Mouse (Mus musculus) right cerebral cortex, postnatal 36 days (tissue): ENCODE measurements around the gene Col4a3.

Experiments
- DNase-seq, 2 experiments: peaks; one replicate each; pipeline ENCODE4 v3.0.0; 2022; ENCODE audit warnings: low spot score in 2 of 2, mixed read lengths in 1 of 2

Gene Col4a3

GRCm38 (mm10) chr1:82605856-82606255, 19.1 kb downstream of the Col4a3 start:
- DNase-seq: no peak

DNA sequence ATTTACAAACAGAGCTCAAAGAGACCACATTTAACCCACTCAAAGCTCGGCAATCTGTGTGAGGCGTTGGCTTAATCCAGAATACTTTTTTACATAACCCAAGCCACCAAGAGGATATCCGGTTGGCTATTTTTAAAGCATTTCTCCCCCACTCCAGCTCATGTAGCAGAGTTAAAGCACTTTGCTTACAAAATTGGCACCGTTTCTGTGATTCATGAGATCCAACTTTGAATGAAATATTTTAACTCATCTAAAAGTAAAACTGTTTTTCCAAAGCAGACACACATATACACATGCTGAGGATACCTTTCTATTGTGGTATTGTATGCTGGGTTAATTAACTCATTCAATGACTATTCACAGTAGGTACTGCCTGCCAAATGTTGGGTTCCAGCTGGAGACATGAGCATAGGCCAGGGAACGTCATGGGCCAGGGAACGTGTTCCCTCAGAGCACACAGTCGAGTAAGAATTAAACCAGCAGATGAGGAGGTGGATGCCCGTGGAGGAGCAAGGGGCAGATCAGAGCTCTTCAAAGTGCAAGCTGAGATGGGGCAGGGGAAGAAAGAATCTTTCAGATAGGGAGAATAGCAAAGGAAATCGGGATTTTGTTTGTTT, 22.0 kb downstream of the Col4a3 start:
- DNase-seq: peak in 1 of 2 experiments; percentile 15

- DNase-seq: no peak
Measured at GRCm38 (mm10) chr1:82612061-82612660, 25.4 kb downstream of the Col4a3 start.

- DNase-seq: no peak
Measured at GRCm38 (mm10) chr1:82618001-82618400, 31.3 kb downstream of the Col4a3 start.

DNA sequence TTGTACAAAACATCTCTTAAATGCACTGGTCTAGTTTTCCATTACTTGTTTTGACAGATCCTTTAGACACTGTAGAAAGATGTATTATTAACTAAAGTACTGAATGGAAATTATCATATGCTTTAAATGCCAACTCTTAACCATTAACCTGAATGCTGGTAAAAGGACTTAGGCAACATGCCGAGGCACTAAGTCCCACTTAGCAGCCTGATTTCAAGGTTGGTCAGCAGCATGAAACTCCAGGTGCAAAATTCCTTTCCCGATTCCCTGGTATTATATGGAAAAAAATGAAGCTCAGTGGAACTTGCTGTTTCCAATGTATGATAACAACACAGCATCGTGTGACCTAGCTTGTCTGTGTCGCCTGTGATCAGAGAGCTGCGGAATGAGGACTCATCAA, 31.9 kb downstream of the Col4a3 start:
- DNase-seq: no peak

DNA sequence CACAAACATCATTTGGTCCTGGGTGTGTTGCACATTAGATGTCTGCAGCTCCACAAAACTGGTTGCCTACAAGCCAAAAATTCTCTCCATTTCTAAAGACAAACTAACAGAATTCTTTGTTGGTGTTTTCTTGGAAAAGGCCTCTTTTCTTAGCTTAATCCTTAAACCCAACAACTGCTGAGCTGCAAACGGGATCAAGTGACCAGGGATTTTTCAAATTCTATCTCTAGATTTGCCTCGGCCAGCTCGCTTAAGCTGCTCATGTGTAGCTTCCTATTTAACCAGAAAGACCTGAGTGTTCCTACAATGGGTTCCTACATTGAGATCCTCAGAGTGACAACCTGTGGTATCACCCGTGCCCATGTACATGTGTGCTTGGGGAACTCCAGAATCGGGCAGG, 33.3 kb downstream of the Col4a3 start:
- DNase-seq: no peak

DNA sequence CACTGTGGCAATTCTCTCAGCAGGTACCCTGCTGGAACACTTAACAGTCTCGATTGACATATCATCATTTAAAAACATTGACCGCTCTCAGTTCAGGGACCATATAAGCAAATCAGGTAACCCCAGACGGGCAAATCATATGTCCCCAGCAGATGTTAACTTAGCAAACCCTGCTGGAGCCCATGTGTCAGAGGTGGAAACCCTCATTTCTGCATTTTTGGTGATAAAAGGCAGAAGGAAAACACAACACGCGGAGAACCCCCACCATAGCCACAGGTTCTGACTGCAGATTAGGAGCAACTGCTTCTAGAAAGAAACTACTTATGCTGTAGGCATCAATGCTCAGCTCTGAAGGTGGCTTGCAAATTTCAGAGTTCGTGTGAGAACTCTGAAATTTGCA, 38.2 kb downstream of the Col4a3 start:
- no peak for DNase-seq

DNA sequence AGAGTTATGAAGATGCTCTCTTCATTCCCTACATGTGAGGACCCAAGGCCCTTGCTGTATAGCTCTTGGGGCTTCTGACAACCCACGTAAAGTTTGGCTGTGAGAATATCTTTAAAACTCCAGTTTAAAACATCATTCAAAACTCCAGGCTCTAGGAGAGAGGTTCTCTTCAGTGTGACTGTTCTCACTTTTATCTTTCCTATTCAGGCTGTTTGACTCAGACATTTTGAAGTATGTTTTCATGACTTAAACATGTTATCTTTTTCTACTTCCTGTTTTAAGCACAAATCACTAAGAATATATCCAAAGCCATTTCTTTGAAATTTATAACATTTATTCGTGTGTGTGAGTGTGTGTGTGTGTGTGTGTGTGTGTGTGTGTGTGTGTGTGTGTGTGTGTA, 38.8 kb downstream of the Col4a3 start:
- DNase-seq: no peak

DNA sequence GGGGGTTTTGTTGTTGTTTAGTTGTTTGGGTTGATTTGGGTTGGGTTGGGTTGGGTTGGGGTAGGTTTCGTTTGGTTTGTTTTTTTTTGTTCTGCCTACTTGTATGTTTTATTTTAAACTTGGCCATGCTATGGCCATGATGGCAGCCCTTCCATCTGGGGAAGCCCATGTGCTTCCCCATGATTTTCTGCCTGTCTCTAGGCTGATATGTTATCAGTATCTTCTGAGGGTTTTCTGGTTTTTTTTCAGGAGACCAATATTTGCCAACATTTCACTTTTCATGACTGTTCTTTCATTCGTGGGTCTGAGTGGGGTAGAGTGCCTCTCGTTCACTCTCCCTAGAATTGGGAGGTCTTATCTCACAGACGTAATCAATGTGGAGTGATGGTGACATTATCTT, 40.9 kb downstream of the Col4a3 start:
- no peak for DNase-seq

DNA sequence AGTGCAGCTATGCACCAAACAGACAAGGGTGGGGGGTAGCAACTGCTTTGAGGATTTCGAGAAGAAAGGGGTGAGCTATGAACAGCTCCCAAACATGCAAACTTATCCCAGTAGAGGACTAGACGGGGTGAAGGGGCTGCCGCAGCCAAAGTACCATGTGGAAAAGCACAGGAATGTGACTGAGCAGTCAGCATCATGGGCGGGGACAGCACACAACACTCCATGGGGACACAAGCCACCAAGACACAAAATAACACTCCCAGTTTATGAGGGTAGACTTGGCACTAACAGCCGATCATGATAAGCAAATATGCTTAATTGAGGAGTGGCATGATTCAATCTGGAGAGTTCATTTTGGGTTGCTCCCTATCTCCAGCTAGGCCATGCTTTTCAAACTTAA, 42.8 kb downstream of the Col4a3 start:
- DNase-seq: no peak

DNA sequence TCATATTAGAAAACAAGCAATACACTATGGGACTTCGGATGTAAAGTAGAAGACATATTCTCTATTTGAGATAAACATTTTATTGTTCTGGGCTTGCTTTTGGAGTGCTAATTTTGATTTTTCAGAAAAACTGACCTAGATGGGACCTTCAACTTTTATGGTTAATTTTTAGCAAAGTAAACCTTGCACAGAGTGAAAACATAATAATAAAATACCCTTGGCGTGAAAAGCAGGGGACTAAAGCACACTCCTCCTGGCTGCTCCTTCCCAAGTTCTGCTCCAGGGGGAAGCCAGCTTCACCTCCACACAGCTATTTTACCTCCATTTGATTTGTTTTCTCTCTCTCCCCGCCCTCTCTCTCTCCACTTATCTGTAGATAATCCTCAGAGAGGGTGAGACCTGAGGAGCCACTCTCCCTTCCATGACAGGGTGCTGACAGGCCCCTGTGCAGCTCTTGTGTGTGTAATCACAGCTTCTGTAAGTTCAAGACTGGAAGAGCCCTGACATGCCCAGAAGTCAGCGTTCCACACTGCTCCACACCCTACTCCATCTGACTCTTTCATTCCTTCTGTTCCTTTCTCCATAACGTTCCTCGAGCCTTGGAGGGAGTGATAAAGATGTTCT, 44.6 kb downstream of the Col4a3 start:
- no peak for DNase-seq

DNA sequence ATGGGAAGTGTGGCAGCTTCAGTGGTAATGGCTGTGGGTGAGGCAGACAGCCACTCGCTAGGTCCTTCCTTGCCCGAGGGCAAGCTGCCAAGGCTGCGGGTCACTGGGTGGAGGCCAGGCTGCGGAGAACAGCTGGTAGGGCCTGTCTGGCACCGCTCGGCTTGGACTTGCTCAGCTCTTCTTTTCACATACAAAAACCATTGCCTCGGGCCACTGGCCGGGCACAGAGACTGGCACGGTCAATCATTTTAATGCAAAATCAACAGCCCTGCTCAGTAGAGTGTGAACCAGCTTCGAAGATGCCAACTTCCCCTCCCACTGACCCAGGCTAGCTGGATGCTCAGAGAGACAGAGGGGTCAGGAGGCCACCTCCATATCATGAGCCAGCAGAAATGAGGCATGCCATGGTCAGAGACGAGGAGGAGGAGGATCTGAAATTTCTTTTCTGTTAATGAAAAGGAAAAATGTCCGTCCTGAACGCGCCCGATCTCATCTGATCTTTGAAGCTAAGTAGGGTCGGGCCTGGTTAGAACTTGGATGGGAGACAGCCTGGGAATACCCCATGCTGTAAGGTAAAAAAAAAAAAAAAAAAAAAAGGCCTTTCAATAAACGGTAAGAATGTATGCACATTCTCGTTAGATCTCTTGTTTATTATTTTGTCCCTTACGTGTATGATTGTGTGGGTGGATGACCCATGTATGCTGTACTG, 48.0 kb downstream of the Col4a3 start:
- peak in 1 of 2 experiments; percentile 11 for DNase-seq

GRCm38 (mm10) chr1:82635254-82635620, 48.5 kb downstream of the Col4a3 start:
- no peak for DNase-seq

DNA sequence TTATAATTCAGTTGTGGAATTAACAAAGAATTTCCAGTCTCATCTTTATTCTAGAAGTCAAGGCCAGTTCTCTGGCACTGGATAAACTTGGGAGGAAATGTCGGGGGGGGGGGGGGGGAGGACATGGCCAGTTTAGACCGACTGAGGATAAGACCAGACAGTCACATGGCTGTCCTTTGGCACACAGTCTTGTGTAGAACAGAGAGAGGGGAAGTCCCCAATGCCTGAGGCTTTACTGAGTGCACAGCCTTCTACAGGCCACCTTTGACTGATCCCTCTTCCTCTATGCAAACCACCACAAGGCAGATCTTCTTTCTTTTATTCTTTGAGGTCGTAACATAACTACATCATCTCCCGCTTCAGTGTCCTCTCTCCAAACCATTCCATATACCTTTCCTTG, 49.6 kb downstream of the Col4a3 start:
- DNase-seq: no peak

- no peak for DNase-seq
Measured at GRCm38 (mm10) chr1:82637414-82637813, 50.7 kb downstream of the Col4a3 start.

DNA sequence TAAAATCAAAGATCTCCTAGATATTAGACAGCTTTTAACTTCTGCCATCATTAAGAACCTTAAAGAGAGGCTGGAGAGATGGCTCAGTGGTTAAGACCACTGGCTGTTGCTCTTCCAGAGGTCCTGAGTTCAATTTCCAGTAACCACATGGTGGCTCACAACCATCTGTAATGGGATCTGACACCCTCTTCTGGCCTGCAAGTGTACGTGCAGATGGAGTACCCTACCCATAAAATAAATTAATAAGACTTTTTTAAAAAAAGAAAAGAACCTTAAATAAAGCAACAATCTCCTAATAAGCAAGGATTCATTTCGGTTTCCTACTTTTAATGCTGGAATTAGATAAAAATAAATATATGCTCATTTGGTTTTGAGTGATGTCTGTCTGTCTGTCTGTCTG, 51.7 kb downstream of the Col4a3 start:
- no peak for DNase-seq

GRCm38 (mm10) chr1:82641316-82641987, 54.7 kb downstream of the Col4a3 start:
- peak; percentile 50 to 53 for DNase-seq

GRCm38 (mm10) chr1:82647989-82648388, 61.3 kb downstream of the Col4a3 start:
- no peak for DNase-seq

DNA sequence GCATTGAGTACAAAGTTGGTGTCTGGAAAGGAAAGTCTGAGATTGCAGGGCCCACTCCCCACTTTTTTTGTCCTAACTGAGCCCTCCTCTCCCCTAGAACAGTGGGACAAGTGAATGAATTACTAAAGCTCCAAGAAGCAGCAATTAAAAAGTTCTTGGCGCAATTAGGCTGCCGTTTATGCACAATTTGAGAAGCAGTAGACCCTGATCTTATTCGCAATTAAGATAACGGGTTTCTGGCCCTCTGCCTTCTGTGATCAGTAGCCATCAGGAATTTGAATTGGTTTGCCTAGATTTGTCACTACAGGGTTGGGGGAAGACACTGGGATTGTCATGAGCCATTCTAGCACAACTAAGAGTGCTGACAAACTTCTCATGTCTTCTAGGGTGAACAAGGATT, 64.1 kb downstream of the Col4a3 start:
- no peak for DNase-seq

- no peak for DNase-seq
Measured at GRCm38 (mm10) chr1:82654046-82654445, 67.3 kb downstream of the Col4a3 start.

GRCm38 (mm10) chr1:82656452-82656851, 69.7 kb downstream of the Col4a3 start:
- DNase-seq: no peak

DNA sequence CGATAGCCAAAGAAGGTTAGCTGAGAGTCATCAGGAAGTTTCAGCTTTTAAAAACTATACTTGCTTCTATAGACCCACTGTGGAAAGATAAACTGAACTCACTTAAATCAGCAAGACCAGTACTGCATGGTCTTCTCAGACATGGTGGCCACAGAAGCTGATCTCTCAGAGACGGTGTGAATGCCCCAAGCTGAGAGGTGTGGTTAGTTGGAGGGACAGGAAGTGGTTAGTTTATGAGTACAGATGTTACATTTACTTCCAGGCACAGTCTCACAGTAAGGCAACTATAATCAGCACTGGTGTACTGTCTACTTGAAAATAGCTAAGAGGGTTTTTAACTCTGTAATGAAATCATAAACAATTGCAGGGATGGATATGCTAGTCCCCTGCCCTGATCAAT, 75.5 kb downstream of the Col4a3 start:
- DNase-seq: no peak
